Mouse (Mus musculus): ENCODE measurements around the gene Abcc8.
A peak's percentile ranks its signal among the peaks of the same experiment; 100 is the strongest.

Gene Abcc8

GRCm38 (mm10) chr7:46105484-46105883 is 74.3 kb downstream of the Abcc8 start:
- DNase-seq (ENCODE audit: low spot score): no peak

GRCm38 (mm10) chr7:46104256-46104915 is 75.4 kb downstream of the Abcc8 start:
- no peak for DNase-seq (ENCODE audit: low spot score)

- DNase-seq (ENCODE audit: low spot score): no peak
Measured at GRCm38 (mm10) chr7:46103771-46104170, 76.1 kb downstream of the Abcc8 start.

GRCm38 (mm10) chr7:46103075-46103591 is 76.7 kb downstream of the Abcc8 start:
- DNase-seq (ENCODE audit: low spot score): no peak

- peak; percentile 92 for DNase-seq (ENCODE audit: low spot score)
Measured at GRCm38 (mm10) chr7:46100563-46100962, 79.3 kb downstream of the Abcc8 start, which contains the start of gene Kcnj11. Gene Kcnj11, minus strand, starts transcription at chr7:46100764.

GRCm38 (mm10) chr7:46099682-46100081 is 80.2 kb downstream of the Abcc8 start:
- no peak for DNase-seq (ENCODE audit: low spot score)

- no peak for DNase-seq (ENCODE audit: low spot score)
Measured at GRCm38 (mm10) chr7:46098919-46099286, 80.9 kb downstream of the Abcc8 start.

- DNase-seq (ENCODE audit: low spot score): no peak
Measured at GRCm38 (mm10) chr7:46098221-46098918, 81.5 kb downstream of the Abcc8 start.

- DNase-seq (ENCODE audit: low spot score): no peak
Measured at GRCm38 (mm10) chr7:46097319-46097783, 82.5 kb downstream of the Abcc8 start.

GRCm38 (mm10) chr7:46096136-46096535 is 83.7 kb downstream of the Abcc8 start:
- peak; percentile 81 for DNase-seq (ENCODE audit: low spot score)

GRCm38 (mm10) chr7:46092803-46093202 is 87.0 kb downstream of the Abcc8 start:
- no peak for DNase-seq (ENCODE audit: low spot score)

GRCm38 (mm10) chr7:46088241-46088640 is 91.6 kb downstream of the Abcc8 start:
- no peak for DNase-seq (ENCODE audit: low spot score)

- no peak for DNase-seq (ENCODE audit: low spot score)
Measured at GRCm38 (mm10) chr7:46086378-46086777, 93.5 kb downstream of the Abcc8 start.

GRCm38 (mm10) chr7:46084839-46085513 is 94.9 kb downstream of the Abcc8 start:
- no peak for DNase-seq (ENCODE audit: low spot score)

GRCm38 (mm10) chr7:46084024-46084423 is 95.8 kb downstream of the Abcc8 start:
- no peak for DNase-seq (ENCODE audit: low spot score)

GRCm38 (mm10) chr7:46077675-46078074 is 102.2 kb downstream of the Abcc8 start:
- DNase-seq (ENCODE audit: low spot score): no peak

GRCm38 (mm10) chr7:46076844-46077243 is 103.0 kb downstream of the Abcc8 start:
- DNase-seq (ENCODE audit: low spot score): no peak

- DNase-seq (ENCODE audit: low spot score): no peak
Measured at GRCm38 (mm10) chr7:46068831-46069230, 111.0 kb downstream of the Abcc8 start.

GRCm38 (mm10) chr7:46063296-46063695 is 116.5 kb downstream of the Abcc8 start:
- DNase-seq (ENCODE audit: low spot score): no peak

GRCm38 (mm10) chr7:46061614-46062013 is 118.2 kb downstream of the Abcc8 start:
- DNase-seq (ENCODE audit: low spot score): no peak

- DNase-seq (ENCODE audit: low spot score): no peak
Measured at GRCm38 (mm10) chr7:46060688-46061087, 119.1 kb downstream of the Abcc8 start.

- no peak for DNase-seq (ENCODE audit: low spot score)
Measured at GRCm38 (mm10) chr7:46058882-46059281, 121.0 kb downstream of the Abcc8 start.
